Mouse (Mus musculus): ENCODE data around the gene Slc23a2. TPM values are rescaled to one million over a fixed set of nuclear protein-coding genes. Genes with fewer than 3 reads are reported as not detected.

Gene Slc23a2
- polyA plus RNA-seq, 1 experiment from 2014 or later, result 7.9 TPM

- no peak for ATAC-seq (replicated peaks; ENCODE audit: low FRiP score)
- Histone ChIP-seq H3K27ac (ENCODE audit: low read depth, low read length) (no peak overlapping the region), H3K4me1 (replicated peaks; ENCODE audit: control insufficient read depth, insufficient read depth, low read length) (peaks cover 12% of the 10 kb centered on the region; the same call in 1 of the 2 replicates), H3K4me2 (no peak overlapping the region), H3K4me3 (ENCODE audit: low read depth, low read length) (no peak overlapping the region), H3K27me3 (replicated peaks; ENCODE audit: control insufficient read depth, insufficient read depth, low read length) (no peaks in the 10 kb centered on the region), H3K9me3 (ENCODE audit: control insufficient read depth, low read length) (no peaks in the 10 kb centered on the region), H3K9ac (ENCODE audit: low read depth, low read length) (no peak overlapping the region), H3K36me3 (ENCODE audit: control insufficient read depth, insufficient read depth, low read length) (no peaks in the 10 kb centered on the region)
- no peak for DNase-seq (ENCODE audit: low spot score)
- WGBS, result 91% methylated on average over 7 of the region's 7 CpGs
These were observed 14.9 kb downstream of the Slc23a2 start for GRCm38 (mm10) chr2:132129980-132130379.

GRCm38 (mm10) chr2:132129247-132129646, 15.7 kb downstream of the Slc23a2 start:
- H3K36me3 ChIP-seq (ENCODE audit: control insufficient read depth, insufficient read depth, low read length), result no peaks in the 10 kb centered on the region
- H3K9ac ChIP-seq (ENCODE audit: low read depth, low read length), result no peak overlapping the region
- peaks cover 12% of the 10 kb centered on the region; the same call in 1 of the 2 replicates for H3K4me1 ChIP-seq (replicated peaks; ENCODE audit: control insufficient read depth, insufficient read depth, low read length)
- DNase-seq (ENCODE audit: low spot score), result no peak
- no peak overlapping the region for H3K4me3 ChIP-seq (ENCODE audit: low read depth, low read length)
- H3K27ac ChIP-seq (ENCODE audit: low read depth, low read length), result no peak overlapping the region
- 89% methylated on average over 7 of the region's 7 CpGs for WGBS
- no peak for ATAC-seq (replicated peaks; ENCODE audit: low FRiP score)
- no peaks in the 10 kb centered on the region for H3K9me3 ChIP-seq (ENCODE audit: control insufficient read depth, low read length)
- no peak overlapping the region for H3K4me2 ChIP-seq
- no peaks in the 10 kb centered on the region for H3K27me3 ChIP-seq (replicated peaks; ENCODE audit: control insufficient read depth, insufficient read depth, low read length)

- WGBS, result 67% methylated on average over 10 of the region's 10 CpGs
- ATAC-seq (replicated peaks; ENCODE audit: low FRiP score) (no peak), DNase-seq (ENCODE audit: low spot score) (no peak)
- H3K36me3 ChIP-seq (ENCODE audit: control insufficient read depth, insufficient read depth, low read length), result no peaks in the 10 kb centered on the region
- no peak overlapping the region for H3K4me3 ChIP-seq (ENCODE audit: low read depth, low read length)
- H3K9me3 ChIP-seq (ENCODE audit: control insufficient read depth, low read length), result no peaks in the 10 kb centered on the region
- H3K4me2 ChIP-seq, result no peak overlapping the region
- peaks cover 7% of the 10 kb centered on the region; the same call in 1 of the 2 replicates for H3K4me1 ChIP-seq (replicated peaks; ENCODE audit: control insufficient read depth, insufficient read depth, low read length)
- H3K27ac ChIP-seq (ENCODE audit: low read depth, low read length), result no peak overlapping the region
- no peaks in the 10 kb centered on the region for H3K27me3 ChIP-seq (replicated peaks; ENCODE audit: control insufficient read depth, insufficient read depth, low read length)
- H3K9ac ChIP-seq (ENCODE audit: low read depth, low read length), result no peak overlapping the region
These were observed 17.0 kb downstream of the Slc23a2 start for GRCm38 (mm10) chr2:132127904-132128303.

GRCm38 (mm10) chr2:132126292-132126691, 18.6 kb downstream of the Slc23a2 start:
- H3K27ac ChIP-seq (ENCODE audit: low read depth, low read length), result no peak overlapping the region
- H3K4me2 ChIP-seq, result no peak overlapping the region
- H3K9me3 ChIP-seq (ENCODE audit: control insufficient read depth, low read length), result no peaks in the 10 kb centered on the region
- peaks cover 3% of the 10 kb centered on the region; the same call in 1 of the 2 replicates for H3K4me1 ChIP-seq (replicated peaks; ENCODE audit: control insufficient read depth, insufficient read depth, low read length)
- no peak overlapping the region for H3K4me3 ChIP-seq (ENCODE audit: low read depth, low read length)
- no peaks in the 10 kb centered on the region for H3K36me3 ChIP-seq (ENCODE audit: control insufficient read depth, insufficient read depth, low read length)
- no peak overlapping the region for H3K9ac ChIP-seq (ENCODE audit: low read depth, low read length)
- ATAC-seq (replicated peaks; ENCODE audit: low FRiP score), result no peak
- H3K27me3 ChIP-seq (replicated peaks; ENCODE audit: control insufficient read depth, insufficient read depth, low read length), result no peaks in the 10 kb centered on the region
- 89% methylated on average over 1 of the region's 1 CpGs for WGBS
- DNase-seq (ENCODE audit: low spot score), result no peak

- 80% methylated on average over 4 of the region's 4 CpGs for WGBS
- H3K9me3 ChIP-seq (ENCODE audit: control insufficient read depth, low read length), result no peaks in the 10 kb centered on the region
- H3K9ac ChIP-seq (ENCODE audit: low read depth, low read length), result no peak overlapping the region
- no peak overlapping the region for H3K4me3 ChIP-seq (ENCODE audit: low read depth, low read length)
- H3K4me2 ChIP-seq, result no peak overlapping the region
- no peaks in the 10 kb centered on the region for H3K27me3 ChIP-seq (replicated peaks; ENCODE audit: control insufficient read depth, insufficient read depth, low read length)
- H3K4me1 ChIP-seq (replicated peaks; ENCODE audit: control insufficient read depth, insufficient read depth, low read length), result no peaks in the 10 kb centered on the region
- no peak overlapping the region for H3K27ac ChIP-seq (ENCODE audit: low read depth, low read length)
- H3K36me3 ChIP-seq (ENCODE audit: control insufficient read depth, insufficient read depth, low read length), result no peaks in the 10 kb centered on the region
- ATAC-seq (replicated peaks; ENCODE audit: low FRiP score) (no peak), DNase-seq (ENCODE audit: low spot score) (no peak)
These were observed 21.8 kb downstream of the Slc23a2 start for GRCm38 (mm10) chr2:132123063-132123462.

- H3K36me3 ChIP-seq (ENCODE audit: control insufficient read depth, insufficient read depth, low read length), result no peaks in the 10 kb centered on the region
- no peaks in the 10 kb centered on the region for H3K4me1 ChIP-seq (replicated peaks; ENCODE audit: control insufficient read depth, insufficient read depth, low read length)
- no peak for ATAC-seq (replicated peaks; ENCODE audit: low FRiP score)
- H3K9ac ChIP-seq (ENCODE audit: low read depth, low read length), result no peak overlapping the region
- DNase-seq (ENCODE audit: low spot score), result no peak
- H3K4me3 ChIP-seq (ENCODE audit: low read depth, low read length), result no peak overlapping the region
- 83% methylated on average over 3 of the region's 3 CpGs for WGBS
- no peak overlapping the region for H3K27ac ChIP-seq (ENCODE audit: low read depth, low read length)
- no peak overlapping the region for H3K4me2 ChIP-seq
- H3K9me3 ChIP-seq (ENCODE audit: control insufficient read depth, low read length), result no peaks in the 10 kb centered on the region
- no peaks in the 10 kb centered on the region for H3K27me3 ChIP-seq (replicated peaks; ENCODE audit: control insufficient read depth, insufficient read depth, low read length)
These were observed 23.9 kb downstream of the Slc23a2 start for GRCm38 (mm10) chr2:132121050-132121449.

- no peak for ATAC-seq (replicated peaks; ENCODE audit: low FRiP score)
- Histone ChIP-seq H3K27ac (ENCODE audit: low read depth, low read length) (no peak overlapping the region), H3K27me3 (replicated peaks; ENCODE audit: control insufficient read depth, insufficient read depth, low read length) (no peaks in the 10 kb centered on the region), H3K9me3 (ENCODE audit: control insufficient read depth, low read length) (no peaks in the 10 kb centered on the region), H3K4me3 (ENCODE audit: low read depth, low read length) (no peak overlapping the region), H3K36me3 (ENCODE audit: control insufficient read depth, insufficient read depth, low read length) (no peaks in the 10 kb centered on the region), H3K9ac (ENCODE audit: low read depth, low read length) (no peak overlapping the region), H3K4me2 (no peak overlapping the region), H3K4me1 (replicated peaks; ENCODE audit: control insufficient read depth, insufficient read depth, low read length) (no peaks in the 10 kb centered on the region)
- no peak for DNase-seq (ENCODE audit: low spot score)
- WGBS, result 91% methylated on average over 1 of the region's 1 CpGs
These were observed 26.3 kb downstream of the Slc23a2 start for GRCm38 (mm10) chr2:132118646-132119045.

GRCm38 (mm10) chr2:132115936-132116335, 29.0 kb downstream of the Slc23a2 start:
- no peak overlapping the region for H3K9ac ChIP-seq (ENCODE audit: low read depth, low read length)
- WGBS, result 92% methylated on average over 5 of the region's 5 CpGs
- no peaks in the 10 kb centered on the region; the same call in 1 of the 2 replicates for H3K4me1 ChIP-seq (replicated peaks; ENCODE audit: control insufficient read depth, insufficient read depth, low read length)
- no peaks in the 10 kb centered on the region for H3K36me3 ChIP-seq (ENCODE audit: control insufficient read depth, insufficient read depth, low read length)
- H3K4me3 ChIP-seq (ENCODE audit: low read depth, low read length), result no peak overlapping the region
- DNase-seq (ENCODE audit: low spot score) (no peak), ATAC-seq (replicated peaks; ENCODE audit: low FRiP score) (no peak)
- H3K27ac ChIP-seq (ENCODE audit: low read depth, low read length), result no peak overlapping the region
- no peaks in the 10 kb centered on the region for H3K27me3 ChIP-seq (replicated peaks; ENCODE audit: control insufficient read depth, insufficient read depth, low read length)
- no peak overlapping the region for H3K4me2 ChIP-seq
- no peaks in the 10 kb centered on the region for H3K9me3 ChIP-seq (ENCODE audit: control insufficient read depth, low read length)

- no peaks in the 10 kb centered on the region for H3K27me3 ChIP-seq (replicated peaks; ENCODE audit: control insufficient read depth, insufficient read depth, low read length)
- H3K27ac ChIP-seq (ENCODE audit: low read depth, low read length), result no peak overlapping the region
- WGBS, result 69% methylated on average over 6 of the region's 6 CpGs
- H3K4me3 ChIP-seq (ENCODE audit: low read depth, low read length), result no peak overlapping the region
- DNase-seq (ENCODE audit: low spot score), result no peak
- H3K4me2 ChIP-seq, result no peak overlapping the region
- H3K9me3 ChIP-seq (ENCODE audit: control insufficient read depth, low read length), result no peaks in the 10 kb centered on the region
- H3K4me1 ChIP-seq (replicated peaks; ENCODE audit: control insufficient read depth, insufficient read depth, low read length), result no peaks in the 10 kb centered on the region; the same call in 1 of the 2 replicates
- no peak overlapping the region for H3K9ac ChIP-seq (ENCODE audit: low read depth, low read length)
- H3K36me3 ChIP-seq (ENCODE audit: control insufficient read depth, insufficient read depth, low read length), result no peaks in the 10 kb centered on the region
- no peak for ATAC-seq (replicated peaks; ENCODE audit: low FRiP score)
These were observed 29.6 kb downstream of the Slc23a2 start for GRCm38 (mm10) chr2:132115344-132115743.
